Mouse (Mus musculus): Measurements from ENCODE around the gene Selplg. TPM values are rescaled to one million over a fixed set of nuclear protein-coding genes. Genes with fewer than 3 reads are reported as not detected.

Selplg gene
- polyA plus RNA-seq, 1 experiment from 2014 or later: 1.7 TPM

DNA sequence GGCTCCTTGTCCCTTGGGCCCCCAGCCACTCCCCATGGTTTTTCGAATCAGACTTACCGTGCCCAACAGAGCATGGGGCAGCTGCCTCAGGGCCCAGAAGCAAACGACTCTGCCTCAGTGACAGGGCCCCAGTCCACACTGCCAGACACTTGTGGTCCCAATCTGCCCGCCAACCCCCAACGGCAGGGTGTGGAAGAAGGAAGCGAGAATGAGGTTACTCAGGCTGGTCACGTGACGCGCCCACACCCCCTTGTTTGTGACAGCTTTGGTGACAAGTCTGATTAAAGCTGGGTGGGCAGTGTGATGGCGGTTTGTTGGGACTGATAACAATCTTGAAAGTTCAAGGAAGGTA, 2.2 kb downstream of the Selplg start:
- Histone ChIP-seq H3K4me3 (no peak overlapping the region), H3K27me3 (ENCODE audit: insufficient read depth, poor library complexity, severe bottlenecking) (no peaks in the 10 kb centered on the region), H3K4me1 (replicated peaks) (peaks cover 18% of the 10 kb centered on the region), H3K36me3 (no peaks in the 10 kb centered on the region), H3K27ac (no peak overlapping the region), H3K9me3 (no peaks in the 10 kb centered on the region)
- DNase-seq (ENCODE audit: low spot score): no peak
- 72% methylated on average over 10 of the region's 10 CpGs for WGBS

DNA sequence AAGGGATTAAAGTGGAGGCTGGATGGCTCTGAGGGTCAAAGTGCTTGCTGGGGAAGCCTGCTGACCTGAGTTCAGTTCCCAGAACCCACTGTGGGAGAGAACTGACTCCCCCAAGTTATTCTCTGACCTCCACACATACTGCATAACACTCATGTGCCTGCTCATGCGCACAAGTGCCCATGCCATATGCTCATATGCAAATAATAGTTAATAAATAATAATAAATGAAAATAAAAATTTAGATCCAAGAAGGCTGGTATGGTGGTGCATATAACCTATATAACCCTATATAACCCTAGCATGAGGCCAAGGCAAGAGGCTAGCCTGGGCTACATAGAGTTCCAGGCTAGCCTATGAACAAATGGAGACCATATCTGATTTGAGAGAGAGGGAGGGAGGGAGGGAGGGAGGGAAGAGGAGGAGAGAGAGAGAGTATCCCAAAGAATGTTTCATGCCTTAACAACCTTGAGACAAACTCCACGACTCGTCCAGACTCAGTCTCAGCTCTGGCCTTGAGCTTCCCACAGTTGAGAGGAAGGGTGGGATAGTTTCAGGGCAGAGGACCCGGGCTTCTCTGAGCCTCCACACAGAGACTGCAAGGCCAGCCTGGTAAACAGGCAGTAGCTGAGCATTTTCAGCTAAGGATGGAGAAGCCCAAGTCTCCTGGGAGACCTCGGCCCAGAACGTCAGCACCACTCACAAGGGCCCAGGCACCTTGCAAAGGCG, 2.7 kb downstream of the Selplg start:
- Histone ChIP-seq H3K4me3 (no peak overlapping the region), H3K27ac (no peak overlapping the region), H3K36me3 (no peaks in the 10 kb centered on the region), H3K9me3 (no peaks in the 10 kb centered on the region), H3K4me1 (replicated peaks) (peaks cover 18% of the 10 kb centered on the region), H3K27me3 (ENCODE audit: insufficient read depth, poor library complexity, severe bottlenecking) (no peaks in the 10 kb centered on the region)
- 83% methylated on average over 7 of the region's 7 CpGs for WGBS
- DNase-seq (ENCODE audit: low spot score): no peak

DNA sequence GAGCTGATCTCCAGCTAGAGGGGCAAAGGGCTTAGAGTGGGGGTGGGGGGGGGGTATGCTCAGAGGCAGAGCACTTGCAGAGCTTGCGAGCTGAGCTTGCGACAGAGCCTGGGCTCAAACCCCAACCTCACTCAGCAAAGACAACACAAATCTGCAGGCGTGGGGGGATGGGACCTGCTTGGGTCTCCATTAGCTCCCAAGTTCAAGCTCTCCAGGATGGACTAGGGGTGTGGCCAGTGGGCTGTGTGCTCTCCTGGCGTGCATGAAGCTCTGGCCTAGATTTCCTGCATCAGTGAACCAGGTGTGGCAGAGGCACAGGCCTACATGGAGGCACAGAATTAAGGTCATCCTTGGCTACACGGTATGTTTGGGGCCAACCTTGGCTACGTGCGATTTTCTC, 4.0 kb downstream of the Selplg start:
- H3K4me3 ChIP-seq: no peak overlapping the region
- H3K9me3 ChIP-seq: no peaks in the 10 kb centered on the region
- peaks cover 18% of the 10 kb centered on the region for H3K4me1 ChIP-seq (replicated peaks)
- WGBS: 66% methylated on average over 7 of the region's 7 CpGs
- no peaks in the 10 kb centered on the region for H3K36me3 ChIP-seq
- 0 out of 2 replicates have a peak overlapping the region, but pooled peaks have one; percentile 23 for H3K27ac ChIP-seq
- H3K27me3 ChIP-seq (ENCODE audit: insufficient read depth, poor library complexity, severe bottlenecking): no peaks in the 10 kb centered on the region
- no peak for DNase-seq (ENCODE audit: low spot score)

DNA sequence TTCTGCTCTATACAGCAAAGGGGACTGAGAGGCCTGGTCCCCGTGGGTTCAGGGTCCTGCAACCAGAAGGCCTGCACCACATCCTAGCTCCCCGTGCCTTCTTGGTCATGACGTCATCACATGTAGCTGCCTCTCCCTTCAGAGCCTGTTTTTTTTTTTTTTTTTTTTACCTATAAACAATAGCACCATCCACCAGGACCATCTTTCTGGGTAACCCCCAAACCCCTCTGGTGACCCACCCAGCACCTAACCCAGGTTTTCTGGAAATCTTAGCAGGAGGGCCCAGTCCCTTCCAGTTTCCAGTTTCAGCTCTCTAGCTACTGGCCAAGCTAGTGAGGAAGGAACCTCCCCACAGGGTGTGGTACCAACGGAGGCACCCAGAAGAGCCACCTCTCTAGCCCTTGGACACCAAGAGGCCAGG, 4.4 kb downstream of the Selplg start:
- Histone ChIP-seq H3K36me3 (no peaks in the 10 kb centered on the region), H3K4me3 (no peak overlapping the region), H3K9me3 (no peaks in the 10 kb centered on the region), H3K27me3 (ENCODE audit: insufficient read depth, poor library complexity, severe bottlenecking) (no peaks in the 10 kb centered on the region), H3K4me1 (replicated peaks) (peaks cover 18% of the 10 kb centered on the region), H3K27ac (0 out of 2 replicates have a peak overlapping the region, but pooled peaks have one; percentile 23)
- no peak for DNase-seq (ENCODE audit: low spot score)
- 49% methylated on average over 4 of the region's 4 CpGs for WGBS

DNA sequence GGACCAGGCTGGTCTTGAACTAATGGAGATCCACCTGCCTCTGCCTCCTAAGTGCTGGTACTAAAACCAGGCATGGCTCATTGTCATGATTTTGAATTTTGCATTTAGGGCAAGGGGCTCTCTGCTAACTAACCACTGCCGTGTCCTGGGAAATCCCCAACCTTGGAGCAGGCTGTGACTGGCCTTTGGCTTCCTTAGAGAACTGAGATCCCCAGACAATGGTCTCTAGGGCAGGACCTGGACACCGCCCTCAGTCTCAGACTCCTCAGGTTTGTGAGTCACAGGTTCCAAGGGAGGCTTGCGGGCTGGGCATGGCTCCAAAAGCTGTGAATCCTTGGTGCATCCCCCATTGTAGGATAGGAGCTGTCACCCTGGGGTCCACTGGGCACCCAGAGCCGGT, 5.8 kb downstream of the Selplg start:
- H3K27me3 ChIP-seq (ENCODE audit: insufficient read depth, poor library complexity, severe bottlenecking): no peaks in the 10 kb centered on the region
- DNase-seq (ENCODE audit: low spot score): no peak
- WGBS: 90% methylated on average over 4 of the region's 4 CpGs

DNA sequence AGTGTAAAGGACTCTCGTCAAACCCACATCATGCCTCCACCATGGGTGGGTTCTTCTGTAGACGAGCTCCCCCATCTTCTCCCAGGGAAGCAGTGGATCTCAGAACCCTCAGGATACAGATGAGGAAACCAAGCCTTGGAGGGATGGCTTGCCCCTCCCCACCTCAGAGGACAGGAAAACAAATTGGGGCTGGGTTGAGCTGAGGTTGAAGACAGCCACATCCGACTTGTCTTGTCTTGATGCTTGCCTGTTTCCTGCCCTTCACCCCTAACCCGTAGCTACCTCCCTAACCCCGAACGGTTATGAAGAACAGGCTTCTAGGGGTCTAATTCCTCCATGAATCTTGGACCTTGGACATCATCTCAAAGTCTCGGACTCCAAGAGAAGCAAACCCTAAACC, 6.9 kb downstream of the Selplg start:
- no peak for DNase-seq (ENCODE audit: low spot score)
- Histone ChIP-seq H3K27ac (no peak overlapping the region), H3K36me3 (no peaks in the 10 kb centered on the region), H3K9me3 (no peaks in the 10 kb centered on the region), H3K4me3 (no peak overlapping the region), H3K27me3 (ENCODE audit: insufficient read depth, poor library complexity, severe bottlenecking) (no peaks in the 10 kb centered on the region), H3K4me1 (replicated peaks) (peaks cover 12% of the 10 kb centered on the region)
- 85% methylated on average over 7 of the region's 7 CpGs for WGBS

More for the DNA sequence above, 5.8 kb downstream of the Selplg start:
- no peaks in the 10 kb centered on the region for H3K36me3 ChIP-seq
- H3K4me3 ChIP-seq: no peak overlapping the region
- no peaks in the 10 kb centered on the region for H3K9me3 ChIP-seq
- H3K4me1 ChIP-seq (replicated peaks): peaks cover 12% of the 10 kb centered on the region
- H3K27ac ChIP-seq: no peak overlapping the region

DNA sequence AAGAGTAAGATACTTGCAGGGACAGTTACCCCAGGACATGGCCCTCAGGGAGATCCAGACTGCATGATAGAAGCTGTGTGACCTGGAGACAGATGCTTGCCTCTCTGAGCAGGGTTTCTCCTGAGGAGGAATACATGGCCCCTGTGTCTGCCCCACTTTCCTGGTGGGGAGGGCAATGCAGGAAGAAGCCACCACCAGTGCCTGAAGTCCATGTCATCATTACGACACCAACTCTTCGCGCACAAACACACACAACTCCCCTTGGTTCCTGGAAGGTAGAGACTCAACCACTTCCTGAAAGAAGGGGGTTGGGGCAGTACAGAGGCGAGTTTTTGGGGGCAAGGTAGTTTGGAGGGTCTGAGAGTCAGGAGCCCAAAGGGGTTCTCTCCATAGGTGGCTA, 8.2 kb downstream of the Selplg start:
- H3K27me3 ChIP-seq (ENCODE audit: insufficient read depth, poor library complexity, severe bottlenecking): no peaks in the 10 kb centered on the region
- peaks cover 6% of the 10 kb centered on the region; the same call in 1 of the 2 replicates for H3K4me1 ChIP-seq (replicated peaks)
- no peak overlapping the region for H3K27ac ChIP-seq
- H3K9me3 ChIP-seq: no peaks in the 10 kb centered on the region
- WGBS: 87% methylated on average over 4 of the region's 4 CpGs
- H3K36me3 ChIP-seq: no peaks in the 10 kb centered on the region
- DNase-seq (ENCODE audit: low spot score): no peak
- H3K4me3 ChIP-seq: no peak overlapping the region

DNA sequence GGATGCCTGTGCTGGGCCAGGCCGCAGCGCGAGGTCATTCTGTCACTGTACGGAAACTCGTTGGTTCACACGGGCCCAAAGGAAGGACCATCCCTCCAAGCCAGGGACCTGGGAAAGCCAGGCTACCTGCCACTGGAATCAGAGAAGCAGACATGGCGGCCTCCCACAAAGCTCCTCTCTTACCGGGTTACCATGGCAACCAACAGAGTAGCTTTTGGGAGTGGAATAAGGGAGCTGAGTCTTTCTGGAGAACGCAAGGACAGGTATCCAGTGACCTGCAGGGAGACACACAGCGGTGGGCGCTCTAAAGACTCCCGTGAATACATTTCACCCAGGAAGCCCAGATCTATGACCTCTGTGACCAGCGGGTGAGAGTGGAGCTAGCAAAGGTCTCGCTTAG, 13.9 kb downstream of the Selplg start:
- WGBS: 71% methylated on average over 14 of the region's 14 CpGs
- H3K36me3 ChIP-seq: no peaks in the 10 kb centered on the region
- H3K4me3 ChIP-seq: no peak overlapping the region
- H3K9me3 ChIP-seq: no peaks in the 10 kb centered on the region
- H3K27me3 ChIP-seq (ENCODE audit: insufficient read depth, poor library complexity, severe bottlenecking): peaks cover 14% of the 10 kb centered on the region
- no peak for DNase-seq (ENCODE audit: low spot score)
- peaks cover 24% of the 10 kb centered on the region for H3K4me1 ChIP-seq (replicated peaks)
- H3K27ac ChIP-seq: no peak overlapping the region

DNA sequence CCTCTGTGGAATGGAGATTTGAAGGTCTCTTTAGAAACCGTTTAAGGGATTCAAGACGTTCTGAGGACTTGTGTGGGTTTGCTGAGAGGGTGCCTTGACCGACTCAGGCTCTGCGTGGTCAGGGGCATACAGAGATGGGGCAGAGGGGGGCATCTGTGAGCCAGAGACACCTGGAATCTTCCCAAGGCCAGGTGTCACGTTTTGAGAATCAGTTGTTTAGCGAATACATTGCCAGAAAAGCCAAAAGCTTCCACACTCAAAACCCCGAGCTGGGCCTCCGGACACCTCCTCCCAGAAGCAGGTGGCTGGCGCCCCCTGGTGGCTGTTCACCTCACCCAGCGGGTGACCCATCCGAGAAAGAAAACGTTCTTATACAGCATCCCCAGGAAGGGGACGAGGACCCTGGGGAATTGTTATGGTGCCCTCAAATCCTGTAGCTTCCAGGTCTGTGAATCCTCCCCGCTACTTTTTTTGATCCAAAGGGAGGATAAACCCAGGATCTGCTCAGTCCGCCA, 16.7 kb downstream of the Selplg start:
- 0 out of 2 replicates have a peak overlapping the region, but pooled peaks have one; percentile 4 for H3K4me3 ChIP-seq
- H3K9me3 ChIP-seq: peaks cover 5% of the 10 kb centered on the region; the same call in 1 of the 2 replicates
- H3K27ac ChIP-seq: peak overlapping the region; percentile 53; the same call in 1 of the 2 replicates
- H3K36me3 ChIP-seq: no peaks in the 10 kb centered on the region
- 13% methylated on average over 15 of the region's 15 CpGs for WGBS
- DNase-seq (ENCODE audit: low spot score): peak; percentile 88
- peaks cover 24% of the 10 kb centered on the region for H3K4me1 ChIP-seq (replicated peaks)
- H3K27me3 ChIP-seq (ENCODE audit: insufficient read depth, poor library complexity, severe bottlenecking): peaks cover 14% of the 10 kb centered on the region

DNA sequence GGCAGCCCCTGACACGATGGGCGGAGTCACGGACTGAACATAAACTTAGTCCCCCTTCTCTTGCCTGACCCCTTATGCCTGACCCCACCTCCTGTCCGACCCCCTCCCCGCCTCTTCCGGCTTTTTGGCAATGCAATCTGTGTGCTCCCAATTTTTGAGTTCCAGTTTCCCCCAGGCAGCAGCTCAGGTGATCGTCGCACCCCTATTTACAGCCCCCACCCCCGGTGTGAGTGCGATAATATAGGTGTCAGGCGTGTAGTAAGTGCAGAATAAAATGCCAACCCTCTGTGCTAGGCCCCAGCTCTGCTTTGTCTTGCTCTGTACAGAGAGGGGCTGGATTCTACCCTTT, 17.4 kb downstream of the Selplg start:
- H3K36me3 ChIP-seq: no peaks in the 10 kb centered on the region
- 0 out of 2 replicates have a peak overlapping the region, but pooled peaks have one; percentile 53 for H3K27ac ChIP-seq
- peaks cover 24% of the 10 kb centered on the region for H3K4me1 ChIP-seq (replicated peaks)
- DNase-seq (ENCODE audit: low spot score): no peak
- H3K27me3 ChIP-seq (ENCODE audit: insufficient read depth, poor library complexity, severe bottlenecking): peaks cover 14% of the 10 kb centered on the region
- 54% methylated on average over 11 of the region's 11 CpGs for WGBS
- peaks cover 5% of the 10 kb centered on the region; the same call in 1 of the 2 replicates for H3K9me3 ChIP-seq
- H3K4me3 ChIP-seq: no peak overlapping the region

DNA sequence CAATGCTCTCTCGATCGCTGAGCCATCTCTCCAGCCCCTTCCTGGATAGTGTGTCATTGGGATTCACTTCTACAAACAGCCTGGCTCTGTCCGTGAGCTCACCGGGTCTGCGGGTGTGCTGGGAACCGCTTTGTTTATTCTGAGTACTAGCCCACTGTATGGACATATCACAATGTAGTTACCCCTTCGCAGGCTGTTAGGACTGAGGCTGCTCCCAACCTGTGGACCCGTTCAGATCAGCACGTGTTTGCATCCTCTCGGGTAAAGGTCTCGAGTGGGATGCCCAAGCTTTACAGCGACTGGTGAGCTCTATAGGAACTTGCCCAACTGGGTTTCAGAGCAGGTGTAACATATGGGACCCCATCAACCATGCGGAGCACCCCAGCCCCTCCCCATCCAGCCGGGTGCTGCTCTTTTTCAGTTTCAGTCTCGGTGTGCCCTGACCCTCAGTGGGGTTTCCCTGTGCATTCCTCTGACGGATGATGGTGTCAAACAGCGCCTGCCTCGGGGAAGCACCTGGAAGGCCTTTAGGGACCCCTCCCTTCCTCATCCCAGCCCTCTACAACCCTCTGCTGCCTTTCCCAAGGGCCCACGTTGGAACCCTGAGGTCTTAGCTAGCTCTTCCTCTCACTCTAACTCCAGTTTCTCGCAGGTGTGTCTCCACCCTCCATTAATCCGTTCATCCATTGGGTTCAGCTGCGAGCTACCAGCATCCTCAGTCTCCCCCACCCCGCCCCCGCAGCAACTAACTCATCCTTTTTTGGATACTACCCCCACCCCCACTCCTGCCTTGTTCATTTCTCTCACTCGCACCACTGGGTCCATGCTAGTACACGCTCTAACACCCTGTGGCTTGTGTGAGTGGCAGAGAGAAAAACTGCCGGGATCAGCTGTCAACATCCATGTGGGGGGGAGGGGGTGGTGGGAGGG, 18.1 kb downstream of the Selplg start:
- no peaks in the 10 kb centered on the region for H3K36me3 ChIP-seq
- H3K9me3 ChIP-seq: peaks cover 5% of the 10 kb centered on the region; the same call in 1 of the 2 replicates
- no peak overlapping the region for H3K27ac ChIP-seq
- peaks cover 14% of the 10 kb centered on the region for H3K27me3 ChIP-seq (ENCODE audit: insufficient read depth, poor library complexity, severe bottlenecking)
- no peak overlapping the region for H3K4me3 ChIP-seq
- WGBS: 37% methylated on average over 27 of the region's 27 CpGs
- no peak for DNase-seq (ENCODE audit: low spot score)
- H3K4me1 ChIP-seq (replicated peaks): peaks cover 24% of the 10 kb centered on the region

DNA sequence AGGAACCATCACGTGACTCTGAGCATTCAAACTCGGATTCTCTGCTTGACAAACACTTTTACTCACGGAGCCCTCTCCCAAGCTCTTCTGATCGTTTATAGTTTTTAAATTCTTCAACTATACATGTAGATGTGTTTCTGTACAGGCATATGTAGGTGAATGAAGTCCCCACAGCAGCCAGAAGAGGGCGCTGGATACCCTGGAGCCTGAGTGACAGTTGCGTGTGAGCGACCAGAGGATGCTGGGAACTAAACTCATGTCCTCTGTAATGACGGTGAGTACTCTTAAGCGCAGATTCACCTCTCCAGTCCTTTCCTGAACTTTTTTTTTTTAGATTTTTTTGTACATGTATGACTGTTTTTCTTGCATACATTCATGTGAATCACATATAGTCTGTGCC, 18.8 kb downstream of the Selplg start:
- no peak overlapping the region for H3K4me3 ChIP-seq
- WGBS: 22% methylated on average over 9 of the region's 9 CpGs
- H3K27ac ChIP-seq: no peak overlapping the region
- no peak for DNase-seq (ENCODE audit: low spot score)
- H3K27me3 ChIP-seq (ENCODE audit: insufficient read depth, poor library complexity, severe bottlenecking): peaks cover 14% of the 10 kb centered on the region
- H3K4me1 ChIP-seq (replicated peaks): peaks cover 24% of the 10 kb centered on the region
- no peaks in the 10 kb centered on the region for H3K36me3 ChIP-seq
- H3K9me3 ChIP-seq: peaks cover 5% of the 10 kb centered on the region; the same call in 1 of the 2 replicates

DNA sequence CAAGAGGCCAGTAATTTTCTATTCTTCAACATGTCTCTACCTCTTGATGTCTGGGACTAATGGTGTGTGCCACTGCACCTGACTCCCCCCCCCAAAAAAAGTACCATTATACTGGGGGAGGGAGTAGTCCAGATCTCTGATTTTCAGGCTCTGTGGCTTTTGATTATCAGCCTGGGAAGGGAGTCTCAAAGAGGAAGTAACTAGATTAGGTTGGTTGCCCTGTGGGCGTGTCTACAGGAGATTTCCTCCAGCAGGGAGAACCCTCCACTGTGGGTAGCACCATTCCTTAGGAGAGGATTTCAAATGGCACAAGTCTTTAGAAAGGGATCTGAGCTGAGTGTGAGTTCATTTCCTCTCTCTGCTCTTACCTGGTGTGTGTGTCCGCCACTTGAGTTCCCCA, 19.8 kb downstream of the Selplg start:
- Histone ChIP-seq H3K9me3 (peaks cover 5% of the 10 kb centered on the region; the same call in 1 of the 2 replicates), H3K27ac (no peak overlapping the region), H3K4me1 (replicated peaks) (peaks cover 33% of the 10 kb centered on the region), H3K4me3 (no peak overlapping the region), H3K27me3 (ENCODE audit: insufficient read depth, poor library complexity, severe bottlenecking) (peaks cover 14% of the 10 kb centered on the region), H3K36me3 (no peaks in the 10 kb centered on the region)
- 87% methylated on average over 2 of the region's 2 CpGs for WGBS
- no peak for DNase-seq (ENCODE audit: low spot score)
